Mouse (Mus musculus): ENCODE data around the gene Klc1.

Klc1 gene

DNA sequence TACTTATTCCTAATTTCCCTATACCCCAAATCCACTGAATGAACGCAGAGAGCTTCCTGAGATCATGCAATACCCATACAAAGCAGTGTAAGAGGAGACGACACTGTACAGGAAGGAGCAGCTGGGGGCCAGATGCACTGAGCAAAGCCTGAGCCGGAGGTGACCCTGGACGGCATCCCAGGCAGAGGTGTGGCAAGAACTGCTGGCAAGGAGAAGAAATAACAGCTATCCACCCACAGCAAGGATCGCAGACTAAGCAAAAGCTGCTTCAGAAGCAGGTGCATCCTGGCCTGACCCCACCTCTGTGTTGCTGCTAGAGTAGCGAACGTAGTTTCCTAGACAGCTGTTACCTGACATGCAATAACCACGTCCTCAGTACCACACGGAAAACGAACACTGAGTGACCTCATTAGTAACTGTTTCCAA lies 94.4 kb downstream of the Klc1 start:
- no peak for DNase-seq (ENCODE audit: low spot score)

GRCm38 (mm10) chr12:111853546-111853945 lies 94.9 kb downstream of the Klc1 start:
- DNase-seq (ENCODE audit: low spot score) = no peak

GRCm38 (mm10) chr12:111855448-111855847 lies 96.8 kb downstream of the Klc1 start:
- no peak for DNase-seq (ENCODE audit: low spot score)
